Mouse (Mus musculus) stomach, postnatal 0 days (tissue): ENCODE data around the gene 1810010H24Rik.

Experiments used
- CTCF ChIP-seq: IDR thresholded peaks from 2 replicates; pipeline ENCODE4 v1.5.1; 2016; ENCODE audit warnings: antibody characterized with exemption, low read depth, mild to moderate bottlenecking, moderate library complexity
- EP300 ChIP-seq: optimal IDR thresholded peaks from 2 replicates; pipeline ENCODE3; 2016; ENCODE audit warnings: antibody characterized with exemption

DNA sequence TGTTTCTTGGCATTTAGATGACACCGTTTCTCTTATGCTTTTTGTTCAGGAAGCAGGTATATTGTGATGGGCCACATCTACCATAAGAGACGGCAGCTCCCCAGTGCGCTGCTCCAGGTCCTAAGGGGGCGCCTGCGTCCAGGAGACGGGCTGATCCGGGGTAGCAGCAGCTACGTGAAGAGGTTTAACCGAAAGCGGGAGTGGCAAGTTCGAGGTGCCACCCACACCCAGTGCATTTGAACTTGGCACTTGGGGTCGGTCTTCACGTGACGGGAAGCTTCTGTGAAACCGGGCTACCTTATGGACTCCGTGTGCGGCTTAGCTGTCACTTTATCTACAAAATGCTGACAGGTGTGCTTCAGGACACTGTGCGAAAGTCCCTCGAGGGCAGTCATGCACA, 4.1 kb downstream of the 1810010H24Rik start:
- TF ChIP-seq CTCF = no peak
- no peak for TF ChIP-seq EP300
